Mouse (Mus musculus) heart, adult 2 months (tissue): ENCODE measurements around the gene Adam22. TPM values are rescaled to one million over a fixed set of nuclear protein-coding genes. Genes with fewer than 3 reads are reported as not detected.

ENCODE experiments used
- DNase-seq, 2 experiments: peaks; one replicate each; pipeline ENCODE4 v3.0.0; 2021
- H3K27ac ChIP-seq: fragments of 200-600 bp; 2 replicates; pipeline ENCODE4 v1.8.1; 2022
- H3K27me3 ChIP-seq: fragments of 200-500 bp; 2 replicates; pipeline ENCODE4 v1.6.1; 2012; ENCODE audit warnings: mild to moderate bottlenecking, low read length, inconsistent platforms, mixed read lengths; ENCODE audit not compliant: control insufficient read depth, insufficient read depth
- H3K36me3 ChIP-seq: fragments of 200-500 bp; 2 replicates; pipeline ENCODE4 v1.6.1; 2012; ENCODE audit warnings: low read length, inconsistent platforms; ENCODE audit not compliant: control insufficient read depth, insufficient read depth
- H3K4me1 ChIP-seq: fragments of 200-500 bp; 2 replicates; pipeline ENCODE4 v1.6.1; 2011; ENCODE audit warnings: low read length; ENCODE audit not compliant: control insufficient read depth, insufficient read depth
- H3K4me3 ChIP-seq: fragments of 200-600 bp; 2 replicates; pipeline ENCODE4 v1.8.1; 2022
- H3K79me2 ChIP-seq: fragments of 200-500 bp; replicated peaks from 2 replicates; pipeline ENCODE4 v1.6.1; 2012; ENCODE audit warnings: mild to moderate bottlenecking, inconsistent platforms, low read length, moderate library complexity, mixed read lengths; ENCODE audit not compliant: control insufficient read depth, insufficient read depth
- H3K9ac ChIP-seq: fragments of 200-500 bp; 2 replicates; pipeline ENCODE4 v1.6.1; 2012; ENCODE audit warnings: low read depth, mild to moderate bottlenecking, control low read depth, inconsistent platforms, low read length, mixed read lengths
- CTCF ChIP-seq: fragments of 200-600 bp; IDR thresholded peaks from 2 replicates; pipeline ENCODE4 v1.8.1; 2022; ENCODE audit warnings: antibody characterized with exemption, mild to moderate bottlenecking, moderate library complexity
- EP300 ChIP-seq: fragments of 200-500 bp; IDR thresholded peaks from 2 replicates; pipeline ENCODE4 v1.6.1; 2011; ENCODE audit warnings: low read depth, low read length, control low read depth; ENCODE audit not compliant: insufficient read depth
- POLR2A ChIP-seq: fragments of 200-500 bp; IDR thresholded peaks from 2 replicates; pipeline ENCODE4 v1.6.1; 2011; ENCODE audit warnings: mild to moderate bottlenecking, low read depth, low read length, control low read depth; ENCODE audit not compliant: insufficient read depth
- WGBS: fragments of 180-500 bp; shearing (Covaris S2); methylation state at CpG from one replicate; pipeline ENCODE4 v1.1.7; 2018; 5-methylcytosine and 5-hydroxymethylcytosine counted together
- intact Hi-C: fragments of 180-260 bp; cut with DNase I; formaldehyde crosslinking; loops from one replicate; pipeline ENCODE4 v1.15.1; 2025
- polyA plus RNA-seq: library from polyadenylated mRNA; depleted of rRNA; stranded (reverse); fragments of >200 nt; gene quantifications from 2 replicates; pipeline ENCODE4 v1.2.3, GENCODE M21; 2012
- total RNA-seq, 2 experiments: library from RNA; stranded (reverse); gene quantifications; 2 replicates each; pipeline ENCODE4 v1.2.3; 2021

Gene Adam22
- total and polyA plus RNA-seq, 3 experiments = 1.7 to 4.7 (median 3.6) TPM

GRCm38 (mm10) chr5:8366771-8367613 lies 968 bp downstream of the Adam22 start:
- intact Hi-C loops = loop anchor here (5.0 kb wide), 1 partner anchor 200 kb away; no protein-coding TSS in a partner anchor
- peak overlapping the region; percentile 71; the same call in 1 of the 2 replicates for H3K4me3 ChIP-seq
- no peak for DNase-seq
- no peak for TF ChIP-seq POLR2A
- TF ChIP-seq EP300 = no peak
- TF ChIP-seq CTCF = no peak
- WGBS = 8% methylated on average over 25 of the region's 25 CpGs
- H3K27me3 ChIP-seq = peaks cover 6% of the 10 kb centered on the region
- no peaks in the 10 kb centered on the region for H3K36me3 ChIP-seq
- no peak overlapping the region for H3K27ac ChIP-seq
- no peaks in the 10 kb centered on the region for H3K4me1 ChIP-seq
- no peaks in the 10 kb centered on the region for H3K79me2 ChIP-seq
- peak overlapping the region; percentile 29 for H3K9ac ChIP-seq

GRCm38 (mm10) chr5:8362361-8362760 lies 5.6 kb downstream of the Adam22 start:
- WGBS = 43% methylated on average over 1 of the region's 1 CpGs
- Histone ChIP-seq H3K36me3 (peaks cover 2% of the 10 kb centered on the region; the same call in 1 of the 2 replicates), H3K27me3 (peaks cover 4% of the 10 kb centered on the region; the same call in 1 of the 2 replicates), H3K27ac (no peak overlapping the region), H3K4me3 (no peak overlapping the region), H3K79me2 (no peaks in the 10 kb centered on the region), H3K4me1 (peaks cover 2% of the 10 kb centered on the region; the same call in 1 of the 2 replicates), H3K9ac (no peak overlapping the region)
- TF ChIP-seq EP300 = no peak
- TF ChIP-seq CTCF = peak; percentile 48
- TF ChIP-seq POLR2A = no peak
- no peak for DNase-seq
- intact Hi-C loops = no loop called here

DNA sequence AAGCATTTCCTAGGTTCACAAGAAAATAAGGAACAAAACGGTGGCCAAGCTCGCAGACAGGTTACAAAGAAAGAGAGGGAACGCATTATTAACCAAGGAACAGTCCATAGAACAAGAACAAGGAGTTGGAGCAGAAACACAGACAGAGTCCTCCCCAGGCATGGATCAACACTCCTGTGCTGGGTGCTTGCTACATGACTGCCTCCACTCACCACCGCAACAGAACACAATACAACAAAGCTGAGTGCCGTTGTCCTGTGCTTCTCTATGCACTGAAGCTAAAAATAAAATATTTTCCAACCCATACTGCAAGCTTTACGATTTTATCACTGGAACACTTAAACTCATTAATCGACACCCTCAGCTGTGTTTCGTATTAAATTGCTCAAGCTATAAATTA lies 10.3 kb downstream of the Adam22 start:
- H3K79me2 ChIP-seq = no peaks in the 10 kb centered on the region
- TF ChIP-seq EP300 = no peak
- TF ChIP-seq CTCF = no peak
- no peak for TF ChIP-seq POLR2A
- intact Hi-C loops = no loop called here
- DNase-seq = no peak
- H3K27me3 ChIP-seq = no peaks in the 10 kb centered on the region
- H3K4me1 ChIP-seq = peaks cover 9% of the 10 kb centered on the region
- H3K4me3 ChIP-seq = no peak overlapping the region
- peak overlapping the region; percentile 29; the same call in 1 of the 2 replicates for H3K27ac ChIP-seq
- H3K9ac ChIP-seq = no peak overlapping the region
- 44% methylated on average over 8 of the region's 8 CpGs for WGBS
- peaks cover 2% of the 10 kb centered on the region for H3K36me3 ChIP-seq

DNA sequence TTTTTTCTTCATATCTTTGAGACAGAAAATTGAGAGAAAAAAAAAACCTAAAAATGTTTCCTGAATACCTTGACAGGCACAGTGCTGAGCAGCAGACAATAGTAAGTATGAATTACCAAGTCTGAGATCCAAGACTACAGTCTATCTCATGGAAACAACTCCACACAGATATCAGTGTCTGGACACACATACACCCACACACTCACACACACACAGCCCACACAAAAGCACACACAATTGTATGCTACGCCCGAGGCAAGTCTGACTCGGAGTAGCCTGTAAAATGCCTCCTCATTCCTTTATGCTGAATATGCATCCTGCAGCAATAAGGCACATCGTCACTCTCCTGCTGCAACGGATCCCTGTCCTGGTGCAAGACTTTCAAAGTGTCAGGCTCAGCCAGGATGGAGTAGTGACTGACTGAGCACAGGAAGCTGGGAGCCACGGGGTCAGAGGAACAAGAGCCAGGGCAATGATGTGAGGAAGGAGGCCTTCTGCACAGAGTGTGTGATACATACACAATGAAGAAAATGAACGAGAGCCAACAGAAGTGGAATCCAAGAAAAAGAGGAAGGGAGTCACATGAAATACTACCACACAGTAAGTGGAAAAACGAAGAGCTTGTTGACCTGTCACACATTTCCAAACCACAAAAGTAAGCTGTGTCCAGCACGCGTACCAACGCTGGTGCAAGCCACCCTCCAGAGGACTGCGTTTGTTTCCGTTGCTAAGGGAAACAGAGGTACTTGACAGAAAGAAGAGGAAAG lies 10.9 kb downstream of the Adam22 start:
- H3K4me1 ChIP-seq = peaks cover 9% of the 10 kb centered on the region
- intact Hi-C loops = no loop called here
- no peak overlapping the region for H3K9ac ChIP-seq
- no peaks in the 10 kb centered on the region for H3K27me3 ChIP-seq
- H3K79me2 ChIP-seq = no peaks in the 10 kb centered on the region
- peaks cover 2% of the 10 kb centered on the region for H3K36me3 ChIP-seq
- TF ChIP-seq EP300 (no peak), POLR2A (no peak), CTCF (no peak)
- no peak overlapping the region for H3K4me3 ChIP-seq
- 14% methylated on average over 13 of the region's 13 CpGs for WGBS
- H3K27ac ChIP-seq = peak overlapping the region; percentile 29; the same call in 1 of the 2 replicates
- DNase-seq = peak in 1 of 2 experiments; percentile 41

DNA sequence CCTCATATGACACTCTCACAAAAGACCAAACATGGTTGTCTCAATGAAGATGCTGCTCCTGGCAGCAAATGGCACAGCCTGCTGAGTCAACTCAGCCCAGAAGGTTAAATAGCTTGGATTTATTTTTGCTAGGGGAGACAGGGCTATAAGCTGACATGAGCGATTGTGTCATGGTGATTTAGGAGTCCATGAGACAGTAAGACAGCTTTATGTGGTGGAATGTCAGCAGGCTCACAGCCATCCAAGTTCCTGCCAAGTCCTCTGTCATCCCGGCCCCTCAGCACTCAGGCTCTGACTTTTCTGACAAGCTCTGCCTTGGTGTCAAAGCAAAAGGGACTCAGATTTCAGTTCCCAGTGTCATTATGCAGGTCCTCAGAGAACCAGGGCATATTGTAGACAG lies 11.6 kb downstream of the Adam22 start:
- no peak overlapping the region for H3K4me3 ChIP-seq
- H3K4me1 ChIP-seq = peaks cover 9% of the 10 kb centered on the region
- no peak for DNase-seq
- H3K36me3 ChIP-seq = peaks cover 2% of the 10 kb centered on the region
- intact Hi-C loops = no loop called here
- H3K27me3 ChIP-seq = no peaks in the 10 kb centered on the region
- peak overlapping the region; percentile 15; the same call in 1 of the 2 replicates for H3K27ac ChIP-seq
- TF ChIP-seq CTCF = no peak
- no peak for TF ChIP-seq POLR2A
- no peak for TF ChIP-seq EP300
- no peak overlapping the region; the same call in 1 of the 2 replicates for H3K9ac ChIP-seq
- peaks cover 1% of the 10 kb centered on the region; the same call in 1 of the 2 replicates for H3K79me2 ChIP-seq
- WGBS = 36% methylated on average over 2 of the region's 2 CpGs
